Mouse (Mus musculus): Measurements from ENCODE around the gene Wfdc17.

Gene Wfdc17

DNA sequence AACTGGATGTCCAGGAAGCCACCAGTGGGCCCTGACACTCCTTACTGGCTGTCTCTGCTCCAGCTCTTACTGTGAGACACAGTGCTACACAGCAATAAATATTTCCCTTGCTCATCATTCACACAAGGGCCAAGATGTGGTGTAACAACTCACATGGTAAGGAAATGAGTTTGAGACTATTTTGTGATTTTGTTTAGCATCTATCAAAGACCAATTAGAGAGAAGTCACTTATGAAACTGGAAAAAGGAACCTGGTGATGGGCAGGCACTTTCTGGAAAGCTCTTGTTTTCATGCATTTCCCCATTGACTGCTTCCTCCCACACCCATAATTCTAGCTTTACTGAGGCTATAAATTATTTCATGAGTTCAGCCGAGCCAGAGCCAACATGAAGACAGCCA is at the start of gene Wfdc17:
Gene Wfdc17 (plus strand): TSS at position 287 of the 400 bp plus-strand sequence.
- DNase-seq (ENCODE audit: low spot score in 2 of 2), result no peak

DNA sequence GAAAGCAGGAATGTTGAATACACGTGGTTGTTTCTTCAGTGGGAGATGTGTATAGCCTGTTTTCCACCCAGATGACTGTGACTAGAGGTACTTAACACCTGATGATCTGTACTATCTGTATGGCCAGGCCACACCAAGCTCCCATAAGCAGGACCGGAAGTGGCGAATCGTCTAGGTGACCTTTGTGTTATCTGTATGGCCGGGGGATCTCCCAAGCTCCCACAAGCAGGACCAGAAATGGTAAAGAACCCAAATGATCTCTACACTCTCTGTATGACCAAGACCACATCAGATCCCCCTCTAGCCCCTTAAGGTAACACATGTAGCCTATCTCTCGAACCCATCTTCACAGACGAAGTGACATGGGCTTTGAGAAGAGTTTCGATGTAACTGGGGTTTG is 49.2 kb upstream of the Wfdc17 start:
- no peak for DNase-seq (ENCODE audit: low spot score in 2 of 2)

DNA sequence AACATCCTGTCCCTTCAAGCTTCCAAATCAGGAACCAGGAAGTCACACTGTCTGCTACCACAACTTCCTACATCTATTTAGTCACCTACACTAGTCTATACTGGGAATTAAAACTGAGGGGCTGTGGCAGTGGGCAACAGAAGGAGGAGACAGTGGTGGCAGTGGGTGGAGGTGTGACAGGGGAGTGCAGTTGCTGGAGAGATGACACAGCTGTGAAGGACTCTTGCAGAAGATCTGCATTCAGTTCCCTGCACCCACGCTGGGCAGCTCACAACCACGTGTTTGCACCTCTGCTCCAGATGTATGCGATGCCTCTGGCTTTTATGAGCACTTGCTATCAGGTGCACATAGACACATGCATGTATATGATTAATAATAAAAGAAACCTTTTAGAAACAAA is 46.3 kb upstream of the Wfdc17 start:
- DNase-seq (ENCODE audit: low spot score in 2 of 2), result no peak

DNA sequence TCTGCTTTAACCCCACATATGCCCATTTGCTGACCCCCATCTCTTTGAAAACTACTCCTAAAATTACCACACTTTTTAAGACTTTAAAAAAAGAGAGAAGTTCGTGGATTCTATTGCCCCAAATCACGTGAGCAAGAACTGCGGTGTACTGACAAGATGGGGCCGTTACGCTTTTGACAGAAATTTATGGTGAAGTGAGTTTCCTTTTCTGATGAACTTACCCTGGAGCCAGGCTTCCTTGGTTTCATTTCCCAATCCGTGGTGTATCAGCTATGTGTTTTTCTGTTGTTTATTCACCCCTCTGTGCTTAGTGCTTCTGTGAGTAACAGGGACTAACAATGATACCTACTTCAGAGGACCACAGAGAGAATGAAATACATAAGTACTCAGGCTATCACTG is 45.0 kb upstream of the Wfdc17 start:
- no peak for DNase-seq (ENCODE audit: low spot score in 2 of 2)

DNA sequence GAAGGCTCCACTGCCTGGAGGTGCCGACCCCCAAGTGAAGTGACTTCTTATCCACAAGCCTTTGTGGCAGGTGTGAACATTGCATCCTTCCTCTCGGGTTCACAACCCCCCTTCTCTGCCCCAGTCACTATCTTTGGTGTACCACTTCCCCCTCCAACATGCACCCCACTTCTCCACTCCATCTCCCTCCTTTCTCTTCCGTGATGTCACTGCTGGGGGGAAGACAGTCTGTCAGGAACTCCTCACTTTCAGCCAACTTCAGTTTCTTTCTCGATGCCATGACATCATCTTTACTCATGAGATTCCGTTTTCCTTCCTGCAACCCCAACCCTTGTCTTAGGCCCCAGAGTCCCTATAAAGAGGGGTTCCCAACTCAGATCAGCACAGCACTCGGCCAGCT is 41.6 kb upstream of the Wfdc17 start, which contains the start of gene Ccl4:
Gene Ccl4 (plus strand): TSS at position 381 of the 400 bp plus-strand sequence.
- no peak for DNase-seq (ENCODE audit: low spot score in 2 of 2)

DNA sequence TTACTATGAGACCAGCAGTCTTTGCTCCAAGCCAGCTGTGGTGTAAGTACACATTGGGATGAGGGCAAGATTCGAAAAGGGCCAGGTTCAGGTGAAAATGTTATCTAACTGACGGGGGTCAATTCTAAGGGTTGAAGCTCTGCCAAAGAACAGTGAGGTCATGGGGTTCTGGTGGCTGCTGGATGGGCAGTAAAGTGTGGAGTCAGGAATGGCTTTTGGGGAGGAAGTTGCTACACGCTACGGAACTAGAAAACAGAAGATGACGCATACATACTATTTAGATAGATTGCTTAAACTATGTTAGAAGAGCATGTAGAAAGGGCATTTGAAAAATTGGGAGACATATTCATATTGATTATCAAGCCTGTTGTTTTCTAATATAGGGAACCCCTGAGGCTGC is 40.3 kb upstream of the Wfdc17 start:
- DNase-seq (ENCODE audit: low spot score in 2 of 2), result no peak

DNA sequence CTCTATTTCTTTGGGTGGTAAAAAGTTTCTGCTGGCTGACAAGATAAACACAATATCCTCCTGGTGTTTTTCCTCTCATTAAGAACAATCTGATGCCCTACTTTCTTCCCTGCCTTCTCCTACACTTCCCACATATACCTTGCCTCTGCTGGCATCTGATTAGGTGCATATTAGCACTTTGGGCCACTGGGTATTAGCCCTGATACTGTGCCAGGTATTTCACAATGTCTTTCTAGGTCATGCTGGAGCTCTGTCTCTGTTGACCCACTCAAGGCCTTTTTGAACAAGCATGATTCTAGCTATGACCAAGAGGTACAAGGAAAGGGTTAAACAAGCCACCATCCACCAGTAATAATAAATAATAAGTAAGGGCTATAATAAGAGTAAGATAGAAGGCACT is 32.0 kb upstream of the Wfdc17 start:
- no peak for DNase-seq (ENCODE audit: low spot score in 2 of 2)

DNA sequence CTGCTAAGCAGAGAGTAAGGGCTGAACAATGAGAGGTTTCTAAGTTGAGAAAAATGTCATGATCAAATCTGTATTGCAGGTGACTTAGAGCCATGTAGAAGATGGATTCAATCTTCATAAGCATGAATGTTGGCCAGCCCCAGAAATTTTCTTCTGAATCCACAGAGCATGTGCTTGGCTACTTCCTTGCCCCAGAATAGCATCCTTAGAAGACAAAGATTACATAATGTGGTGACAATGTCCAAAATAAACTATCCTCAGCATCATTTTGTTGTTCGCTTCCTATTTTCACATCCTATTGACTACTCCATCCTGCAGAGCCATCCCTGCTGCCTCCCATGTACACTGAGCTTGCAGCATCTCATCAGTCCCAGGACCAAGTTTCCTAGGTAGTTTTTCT is 28.1 kb upstream of the Wfdc17 start:
- no peak for DNase-seq (ENCODE audit: low spot score in 2 of 2)

DNA sequence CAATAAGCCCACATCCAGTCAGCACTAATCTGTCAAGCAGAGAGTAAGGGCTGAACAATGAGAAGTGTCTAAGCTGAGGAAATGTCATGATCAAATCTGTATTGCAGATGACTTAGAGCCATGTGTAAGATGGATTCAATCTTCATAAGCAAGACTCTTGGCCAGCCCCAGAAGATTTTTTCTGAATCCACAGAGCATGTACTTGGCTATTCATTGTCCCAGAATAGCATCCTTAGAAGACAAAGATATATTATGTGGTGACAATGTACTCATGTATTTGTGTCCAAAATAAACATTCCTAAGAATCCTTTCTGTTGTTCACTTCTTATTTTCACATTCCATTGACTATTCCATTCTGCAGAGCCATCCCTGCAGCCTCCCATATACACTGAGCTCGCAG is 13.9 kb upstream of the Wfdc17 start:
- DNase-seq (ENCODE audit: low spot score in 2 of 2), result no peak

DNA sequence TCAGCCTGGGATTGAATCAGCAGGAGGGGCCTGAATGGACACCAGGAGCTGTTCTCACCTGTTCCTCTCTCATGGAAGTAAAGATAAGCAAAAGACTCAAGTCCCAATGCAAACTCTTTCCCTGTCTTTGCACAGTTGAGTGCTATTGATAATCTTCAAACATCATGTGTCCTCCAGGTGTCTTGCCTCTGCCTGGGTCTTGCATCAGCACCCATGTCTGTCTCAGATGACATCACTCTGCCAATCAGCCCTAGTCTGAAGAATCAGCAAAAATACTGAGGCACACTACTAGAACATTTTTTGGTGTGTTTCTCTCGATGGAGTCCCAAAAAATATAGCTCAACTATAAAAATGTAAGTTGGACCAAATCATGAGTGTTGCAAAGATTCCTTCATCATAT is 11.8 kb upstream of the Wfdc17 start:
- no peak for DNase-seq (ENCODE audit: low spot score in 2 of 2)

DNA sequence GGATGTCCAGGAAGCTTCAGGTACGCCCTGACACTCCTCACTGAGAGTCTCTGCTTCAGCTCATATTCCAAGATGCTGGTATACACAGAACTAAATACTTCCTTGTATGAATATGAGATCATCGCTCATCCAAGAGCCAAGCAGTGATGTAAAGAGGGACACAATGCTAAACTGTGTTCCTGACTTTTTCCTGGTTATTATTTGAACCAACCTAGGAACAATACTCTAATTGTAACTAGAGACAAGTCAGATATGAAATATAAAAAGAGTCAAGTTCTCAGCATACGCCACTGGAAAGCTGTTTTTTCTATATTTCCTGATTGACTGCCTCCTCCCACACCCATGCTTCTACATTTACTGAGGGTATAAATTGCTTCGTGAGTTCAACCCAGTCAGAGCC is 4.9 kb downstream of the Wfdc17 start, which contains the start of gene Wfdc18:
Gene Wfdc18 (plus strand): TSS at position 301 of the 400 bp plus-strand sequence.
- DNase-seq (ENCODE audit: low spot score in 2 of 2), result no peak

DNA sequence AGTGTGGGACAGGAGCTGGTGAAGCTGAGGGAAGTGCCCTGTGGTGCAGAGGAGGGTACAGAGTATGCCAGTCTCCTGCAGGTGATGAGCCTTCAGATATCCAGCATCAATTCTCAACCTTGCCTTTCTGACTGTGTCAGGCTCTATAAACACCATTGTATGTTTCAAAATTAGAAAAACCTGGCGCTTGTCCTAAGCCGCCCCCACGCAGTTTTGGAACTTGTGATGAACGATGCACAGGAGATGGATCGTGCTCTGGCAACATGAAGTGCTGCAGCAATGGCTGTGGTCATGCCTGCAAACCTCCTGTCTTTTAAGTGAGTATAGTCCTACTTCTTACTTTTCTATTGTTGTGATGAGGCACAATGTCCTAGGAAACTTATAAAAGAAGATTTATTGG is 5.9 kb downstream of the Wfdc17 start:
- no peak for DNase-seq (ENCODE audit: low spot score in 2 of 2)

DNA sequence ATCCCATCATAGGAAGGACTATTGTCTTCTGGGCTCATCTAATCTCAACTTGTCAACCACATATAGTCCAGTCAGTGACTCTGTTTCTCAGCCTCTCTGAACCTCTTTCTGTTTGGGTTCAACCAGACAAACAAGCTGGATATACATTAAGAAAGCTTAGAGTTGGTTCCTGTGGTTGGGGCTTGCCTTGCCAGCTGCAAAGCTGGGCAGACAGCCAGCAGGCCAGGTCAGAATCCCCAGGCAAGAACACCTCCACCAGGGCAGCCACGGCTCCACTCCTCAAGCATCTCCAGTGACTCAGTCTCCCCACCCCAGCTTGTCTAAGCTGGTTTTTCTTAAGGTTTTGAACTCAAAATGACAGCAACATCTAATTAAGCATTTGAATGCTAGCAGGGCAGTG is 8.9 kb downstream of the Wfdc17 start:
- DNase-seq (ENCODE audit: low spot score in 2 of 2), result no peak

DNA sequence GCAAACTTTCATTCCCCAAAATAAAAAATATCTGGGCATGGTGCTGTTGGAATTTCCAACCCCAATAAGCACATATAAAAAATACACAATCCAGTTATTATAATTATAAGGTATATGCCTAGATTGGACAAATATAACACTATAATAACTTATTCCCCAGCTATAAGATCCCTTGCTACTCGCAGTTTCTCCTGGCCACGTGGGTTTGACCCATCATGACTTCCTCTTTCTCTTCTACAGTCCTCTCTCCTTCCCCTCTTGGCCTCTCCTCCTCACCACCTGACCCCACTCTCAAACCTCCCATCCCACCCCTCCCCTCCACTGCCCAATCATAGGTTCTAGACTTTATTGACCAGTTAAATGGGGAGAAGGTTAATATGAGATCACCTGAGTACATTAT is 10.1 kb downstream of the Wfdc17 start:
- no peak for DNase-seq (ENCODE audit: low spot score in 2 of 2)

DNA sequence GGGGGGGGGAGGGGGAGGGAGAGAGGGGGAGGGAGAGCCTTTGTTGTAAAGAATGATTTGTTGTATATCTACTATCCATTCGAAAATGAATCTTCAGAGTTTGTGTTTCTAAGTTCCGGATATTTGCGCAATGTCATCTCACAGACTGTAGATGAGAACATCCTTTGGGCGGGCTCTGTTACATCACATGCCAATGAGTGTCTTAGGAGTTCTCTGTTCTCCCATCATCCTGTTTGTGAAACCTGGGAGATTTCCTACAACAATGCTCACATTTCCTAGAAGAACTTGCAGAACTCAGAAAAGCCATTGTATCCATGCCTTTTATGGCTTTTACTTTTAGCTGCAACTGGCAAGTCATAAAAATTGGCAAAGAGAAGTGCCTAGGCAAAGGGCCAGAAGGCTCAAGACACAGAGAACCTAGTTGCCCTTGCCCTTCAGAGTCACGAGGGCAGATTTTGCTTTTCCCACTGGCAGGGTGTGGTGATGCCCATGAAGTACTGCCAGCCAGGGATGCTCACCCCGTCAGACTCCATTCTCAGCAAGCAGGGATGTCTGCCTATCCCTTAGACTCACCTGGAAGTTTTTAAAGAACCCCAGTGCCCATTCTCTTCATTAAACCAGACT is 13.4 kb downstream of the Wfdc17 start:
- no peak for DNase-seq (ENCODE audit: low spot score in 2 of 2)

DNA sequence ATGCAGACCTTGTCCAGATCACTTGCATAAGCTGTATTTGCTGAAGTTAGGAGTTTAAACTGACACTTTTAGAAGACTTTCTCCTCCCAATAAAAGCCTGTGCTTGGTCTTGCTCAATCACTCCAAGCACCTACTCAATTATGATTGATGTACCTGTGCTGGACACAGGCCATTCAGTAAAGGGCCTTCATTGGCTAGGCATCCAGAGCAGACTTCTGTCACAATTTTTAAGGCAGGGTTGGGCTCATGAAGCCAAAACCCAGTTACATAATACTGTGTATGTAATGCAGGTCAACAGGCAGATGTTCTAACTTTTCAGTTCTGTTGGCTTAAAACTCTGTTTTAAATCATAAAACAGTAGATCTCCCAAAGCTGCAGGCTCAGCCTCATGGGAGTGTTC is 17.0 kb downstream of the Wfdc17 start:
- DNase-seq (ENCODE audit: low spot score in 2 of 2), result no peak

DNA sequence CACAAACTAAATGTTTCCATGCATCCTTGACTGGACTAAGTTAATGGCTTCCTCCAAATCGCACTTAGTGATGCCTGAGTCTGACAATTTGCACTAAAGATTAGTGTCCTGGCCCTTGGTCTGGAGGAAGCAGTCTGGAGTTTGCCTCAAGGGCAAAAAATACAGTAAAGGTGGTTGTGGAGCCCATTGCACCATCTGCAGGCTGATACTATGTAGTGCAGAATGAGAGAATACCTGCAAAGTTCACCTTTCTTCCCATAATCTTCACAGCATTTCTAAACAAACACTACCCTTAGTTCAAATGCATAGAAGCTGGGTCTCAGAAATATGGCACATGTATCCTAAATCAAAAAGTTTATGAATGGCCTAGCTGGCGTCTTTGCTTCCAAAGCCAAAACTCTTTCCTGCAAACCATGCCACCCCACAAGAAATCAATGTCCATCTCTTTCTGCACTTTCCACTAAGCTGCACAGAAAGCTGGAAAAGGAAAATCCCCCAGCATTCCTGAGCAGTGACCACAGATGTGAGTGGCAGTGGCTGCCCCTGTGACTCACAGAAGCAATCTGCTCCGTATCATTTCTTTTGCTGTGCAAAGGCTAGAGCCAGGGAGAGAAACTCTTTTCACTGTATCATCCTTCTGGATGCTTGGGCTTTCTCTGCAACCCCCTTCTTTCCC is 25.1 kb downstream of the Wfdc17 start:
- no peak for DNase-seq (ENCODE audit: low spot score in 2 of 2)

DNA sequence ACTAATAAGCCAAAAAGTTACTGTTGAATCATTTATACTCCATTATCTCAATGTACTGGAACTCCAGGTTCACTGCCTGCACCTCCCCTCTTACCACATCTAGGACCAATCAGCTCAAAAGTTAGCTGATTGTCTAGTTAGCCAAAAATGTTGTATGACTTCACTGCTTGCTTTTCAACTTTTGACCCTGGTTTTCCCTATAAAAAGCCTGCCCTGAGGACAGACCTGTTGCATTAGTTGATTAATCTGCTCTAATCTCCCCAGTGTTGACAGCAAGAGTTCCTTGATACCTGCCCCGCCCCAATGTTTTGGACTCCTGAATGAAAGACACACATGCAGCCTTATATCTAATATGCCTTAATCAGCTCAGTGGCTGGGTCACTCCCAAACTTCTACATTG is 27.3 kb downstream of the Wfdc17 start:
- no peak for DNase-seq (ENCODE audit: low spot score in 2 of 2)

DNA sequence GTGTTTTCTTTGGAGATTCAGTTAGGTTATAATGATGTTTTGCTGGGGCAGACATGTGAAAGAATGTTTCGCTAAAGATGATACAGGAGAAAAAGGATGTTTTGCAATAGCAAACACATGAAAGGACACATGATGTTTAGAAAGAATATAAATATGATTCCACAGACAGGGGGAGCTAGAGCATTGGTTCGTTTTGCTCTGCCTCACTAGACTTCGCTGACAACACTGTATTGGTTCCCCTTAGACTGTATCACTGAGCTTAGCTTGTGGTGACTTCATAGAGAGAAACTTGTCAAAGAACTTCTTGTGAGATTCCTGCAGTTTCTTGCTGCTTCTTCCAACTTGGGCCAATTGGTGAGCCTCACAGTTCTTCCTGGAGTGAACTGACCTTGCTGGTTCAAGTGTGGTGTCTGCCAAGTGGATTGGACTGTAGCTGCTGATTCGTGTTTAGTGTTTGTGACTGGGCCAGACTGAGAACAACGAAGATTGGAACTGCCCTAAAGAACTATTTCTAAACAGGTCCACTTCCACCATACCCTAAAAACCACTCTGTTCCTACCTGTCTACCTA is 29.4 kb downstream of the Wfdc17 start:
- no peak for DNase-seq (ENCODE audit: low spot score in 2 of 2)

DNA sequence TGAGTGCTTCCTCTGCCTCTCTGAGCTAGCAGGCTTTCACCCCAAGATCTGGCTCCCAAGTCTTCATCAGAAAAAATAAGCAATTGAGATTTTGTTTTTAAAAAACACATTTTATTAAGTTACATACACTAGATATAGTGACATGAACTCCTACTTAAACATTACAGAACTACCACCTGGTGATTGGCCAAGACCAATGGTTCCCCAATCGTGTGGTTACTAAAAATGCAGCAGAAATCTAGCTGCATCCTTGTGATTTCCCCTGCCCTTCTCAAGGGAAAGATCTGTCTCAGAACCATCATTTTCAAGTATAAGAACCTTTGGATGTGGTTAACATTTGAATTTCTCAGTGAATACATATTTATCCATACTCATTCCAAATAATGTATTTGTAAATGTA is 30.4 kb downstream of the Wfdc17 start:
- DNase-seq (ENCODE audit: low spot score in 2 of 2), result no peak

DNA sequence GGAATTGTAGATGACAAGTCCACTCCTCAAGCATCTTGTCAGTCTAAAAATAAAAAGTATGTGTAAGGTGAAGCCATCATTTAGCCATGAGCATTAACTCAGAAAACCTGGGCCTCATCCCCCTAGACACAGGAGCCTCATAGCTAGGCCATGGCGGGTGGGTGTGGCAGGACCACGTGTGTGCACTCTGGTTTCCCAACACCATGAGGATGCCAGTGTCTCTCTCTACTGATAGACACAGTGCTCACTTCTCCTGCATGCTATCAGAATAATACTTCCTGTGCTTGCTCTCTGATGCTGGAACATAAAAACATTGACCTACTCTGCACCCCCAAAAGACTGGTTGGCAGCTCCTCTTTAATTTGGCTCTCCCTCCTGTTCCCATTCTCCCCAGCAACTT is 32.1 kb downstream of the Wfdc17 start:
- DNase-seq (ENCODE audit: low spot score in 2 of 2), result no peak

DNA sequence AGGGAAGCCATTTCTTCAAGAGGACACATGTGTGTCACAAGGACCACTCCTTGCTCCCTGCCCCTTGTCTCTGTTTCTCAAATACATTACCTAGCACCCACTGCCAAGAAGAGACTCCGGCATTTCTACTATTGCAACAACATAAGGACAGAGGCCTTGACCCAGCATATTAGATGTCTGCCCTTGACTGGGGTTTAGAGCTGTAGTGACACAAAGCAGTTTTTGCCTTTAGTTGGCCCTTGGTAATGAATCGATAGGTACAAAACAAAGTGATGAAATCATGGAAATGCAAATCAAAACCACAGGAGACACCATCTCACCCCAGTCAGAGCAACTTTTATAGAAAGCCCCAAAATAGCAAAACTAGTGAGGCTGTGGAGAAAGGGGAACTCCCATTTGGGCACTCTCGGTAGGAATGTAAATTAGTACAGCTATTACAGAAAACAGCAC is 33.3 kb downstream of the Wfdc17 start:
- DNase-seq (ENCODE audit: low spot score in 2 of 2), result peak in 1 of 2 experiments; percentile 2

DNA sequence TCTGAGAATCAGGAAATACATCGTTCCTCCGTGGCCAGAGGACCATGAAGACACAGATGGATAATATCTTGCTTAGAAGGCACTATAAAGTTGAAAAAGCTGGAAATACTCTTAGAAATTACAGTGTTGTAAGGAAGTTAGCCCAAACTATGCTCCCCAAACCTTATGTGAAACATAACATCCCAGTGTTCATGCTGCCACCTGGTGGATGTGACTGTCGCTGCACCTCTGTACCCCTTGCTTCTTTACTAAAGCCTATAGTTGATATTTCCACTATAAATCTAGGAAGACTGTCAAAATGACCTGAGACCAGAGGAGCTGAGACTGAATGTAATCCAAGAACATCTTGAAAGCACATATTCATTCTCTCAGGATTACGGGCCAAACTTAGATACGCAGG is 35.5 kb downstream of the Wfdc17 start:
- peak; percentile 59 to 82 for DNase-seq (ENCODE audit: low spot score in 2 of 2)

Measured in spleen, postnatal 10 days (tissue).